Mouse (Mus musculus) lung, postnatal 0 days (tissue): ENCODE data around the gene Gm43951.

Experiments used
- CTCF ChIP-seq: IDR thresholded peaks from 2 replicates; pipeline ENCODE4 v1.5.1; 2016; ENCODE audit warnings: antibody characterized with exemption, mild to moderate bottlenecking
- EP300 ChIP-seq: IDR thresholded peaks from 2 replicates; pipeline ENCODE4 v1.6.1; 2016; ENCODE audit warnings: antibody characterized with exemption, mild to moderate bottlenecking, control low read depth

- TF ChIP-seq EP300 (no peak), CTCF (peak; percentile 35)
These were observed 51.3 kb downstream of the Gm43951 start for GRCm38 (mm10) chr11:72155186-72155980.
